Mouse (Mus musculus) cerebellum, adult 2 months (tissue): ENCODE data around the gene Shank3. TPM values are rescaled to one million over a fixed set of nuclear protein-coding genes. Genes with fewer than 3 reads are reported as not detected.

Experiments used
- DNase-seq, 2 experiments: peaks; one replicate each; pipeline ENCODE4 v3.0.0; 2021
- H3K27ac ChIP-seq: fragments of 200-500 bp; 2 replicates; pipeline ENCODE4 v1.5.1; 2012; ENCODE audit warnings: low read length, control low read depth, inconsistent platforms; ENCODE audit not compliant: insufficient read depth
- H3K27me3 ChIP-seq: fragments of 200-500 bp; 2 replicates; pipeline ENCODE4 v1.6.1; 2012; ENCODE audit warnings: inconsistent platforms, mild to moderate bottlenecking, low read length, moderate library complexity; ENCODE audit not compliant: control insufficient read depth, insufficient read depth
- H3K4me1 ChIP-seq: fragments of 200-500 bp; 2 replicates; pipeline ENCODE4 v1.6.1; 2011; ENCODE audit warnings: low read length; ENCODE audit not compliant: control insufficient read depth, insufficient read depth
- H3K4me3 ChIP-seq: fragments of 200-500 bp; replicated peaks from 2 replicates; pipeline ENCODE3; 2011; ENCODE audit warnings: mild to moderate bottlenecking, low read depth, low read length, control low read depth; ENCODE audit not compliant: insufficient read depth
- CTCF ChIP-seq: fragments of 200-500 bp; IDR thresholded peaks from 2 replicates; pipeline ENCODE4 v1.5.1; 2011; ENCODE audit warnings: low read depth, mild to moderate bottlenecking, control low read depth, low read length, moderate library complexity, borderline replicate concordance; ENCODE audit not compliant: insufficient read depth
- POLR2A ChIP-seq: fragments of 200-500 bp; IDR thresholded peaks from 2 replicates; pipeline ENCODE4 v1.6.1; 2011; ENCODE audit warnings: low read length, control low read depth, borderline replicate concordance; ENCODE audit not compliant: insufficient read depth
- WGBS: fragments of 180-500 bp; shearing (Covaris S2); methylation state at CpG from one replicate; pipeline ENCODE4 v1.1.7; 2018; 5-methylcytosine and 5-hydroxymethylcytosine counted together
- polyA plus RNA-seq: library from polyadenylated mRNA; depleted of rRNA; stranded (reverse); fragments of >200 nt; gene quantifications from 2 replicates; pipeline ENCODE4 v1.2.3, GENCODE M21; 2012

Gene Shank3
- polyA plus RNA-seq, 1 experiment, result 84.7 TPM

DNA sequence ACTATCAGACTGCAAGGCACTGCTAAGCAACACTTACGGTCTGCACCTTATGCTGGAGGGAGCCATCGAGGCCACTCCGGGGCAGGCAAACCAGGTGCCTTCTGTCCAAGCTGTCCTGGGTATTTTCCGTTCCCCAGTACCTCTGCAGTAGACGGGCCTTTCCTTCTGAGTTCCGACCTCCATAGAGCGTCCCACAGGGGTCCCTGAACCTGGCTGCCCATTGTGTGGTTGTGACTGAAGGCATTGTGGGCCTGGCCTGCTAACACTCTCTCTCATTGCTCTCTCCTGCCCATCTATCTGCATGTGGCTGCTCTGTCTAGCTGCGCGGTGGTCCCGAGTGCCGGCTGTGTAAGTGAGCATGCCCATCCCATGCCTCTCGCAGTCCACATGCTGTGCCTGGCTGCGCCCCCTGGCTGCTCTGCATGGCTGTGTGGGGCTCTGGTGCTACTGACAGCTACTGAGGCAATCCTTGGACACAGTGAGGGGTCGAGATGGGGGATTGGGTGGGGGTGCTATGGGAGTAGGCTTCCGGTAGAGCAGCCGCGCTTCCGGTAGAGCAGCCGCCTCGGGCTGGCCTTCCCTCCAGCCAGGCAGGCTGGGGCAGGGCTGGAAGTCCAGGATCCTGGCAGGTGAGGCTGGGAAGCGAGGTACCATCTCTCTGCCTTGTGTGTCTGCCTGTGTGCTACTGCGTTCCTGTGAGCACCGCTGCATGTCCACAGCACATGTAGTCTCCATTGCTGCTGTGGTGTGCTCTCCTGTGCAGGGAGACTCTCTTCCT lies 57.2 kb downstream of the Shank3 start:
- peak in 1 of 2 experiments; percentile 56 for DNase-seq
- Histone ChIP-seq H3K4me1 (peaks cover 56% of the 10 kb centered on the region), H3K4me3 (no peak overlapping the region), H3K27ac (no peak overlapping the region), H3K27me3 (no peaks in the 10 kb centered on the region)
- 23% methylated on average over 23 of the region's 23 CpGs for WGBS
- TF ChIP-seq POLR2A, result no peak
- no peak; the same call in 1 of the 2 replicates for TF ChIP-seq CTCF

DNA sequence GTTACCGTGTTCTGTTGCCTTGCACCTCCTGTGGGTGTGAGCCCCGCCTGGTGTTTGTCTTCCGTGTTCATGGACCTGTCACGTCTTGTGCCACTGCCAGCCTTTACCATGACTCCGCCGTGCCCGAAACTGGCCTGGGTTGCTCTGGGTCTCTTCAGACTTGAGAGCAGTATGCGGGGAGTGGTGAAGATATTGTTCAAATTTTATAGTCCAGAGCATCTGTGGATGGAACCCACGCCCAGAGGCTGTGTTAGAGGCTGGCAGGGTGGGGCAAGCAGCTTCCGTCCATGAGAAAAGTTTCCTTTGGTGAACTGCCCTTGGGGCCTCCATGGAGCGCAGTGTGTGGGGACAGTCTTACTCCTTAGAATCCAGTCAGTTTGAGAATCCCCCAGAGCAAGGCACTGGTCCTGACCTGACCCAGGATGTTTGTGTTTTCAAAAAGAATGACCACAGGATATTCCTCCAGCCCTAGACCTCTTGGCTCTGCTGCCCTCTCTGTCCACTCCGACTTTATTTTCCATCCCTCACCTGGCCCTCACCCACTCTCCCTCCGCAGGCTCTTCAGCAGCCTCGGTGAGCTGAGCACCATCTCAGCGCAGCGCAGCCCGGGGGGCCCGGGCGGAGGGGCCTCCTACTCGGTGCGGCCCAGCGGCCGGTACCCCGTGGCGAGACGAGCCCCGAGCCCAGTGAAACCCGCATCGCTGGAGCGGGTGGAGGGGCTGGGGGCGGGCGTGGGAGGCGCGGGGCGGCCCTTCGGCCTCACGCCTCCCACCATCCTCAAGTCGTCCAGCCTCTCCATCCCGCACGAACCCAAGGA lies 58.0 kb downstream of the Shank3 start:
- no peak for TF ChIP-seq POLR2A
- no peak for TF ChIP-seq CTCF
- Histone ChIP-seq H3K27ac (no peak overlapping the region), H3K27me3 (no peaks in the 10 kb centered on the region), H3K4me3 (no peak overlapping the region), H3K4me1 (peaks cover 48% of the 10 kb centered on the region)
- 30% methylated on average over 40 of the region's 40 CpGs for WGBS
- peak in 1 of 2 experiments; percentile 57 for DNase-seq

- no peak overlapping the region for H3K27ac ChIP-seq
- H3K4me1 ChIP-seq, result peaks cover 42% of the 10 kb centered on the region
- no peaks in the 10 kb centered on the region for H3K27me3 ChIP-seq
- peak in 1 of 2 experiments; percentile 51 for DNase-seq
- H3K4me3 ChIP-seq, result no peak overlapping the region
- TF ChIP-seq CTCF (no peak), POLR2A (no peak)
- 47% methylated on average over 34 of the region's 34 CpGs for WGBS
These were observed 58.6 kb downstream of the Shank3 start for GRCm38 (mm10) chr15:89557996-89558390.

DNA sequence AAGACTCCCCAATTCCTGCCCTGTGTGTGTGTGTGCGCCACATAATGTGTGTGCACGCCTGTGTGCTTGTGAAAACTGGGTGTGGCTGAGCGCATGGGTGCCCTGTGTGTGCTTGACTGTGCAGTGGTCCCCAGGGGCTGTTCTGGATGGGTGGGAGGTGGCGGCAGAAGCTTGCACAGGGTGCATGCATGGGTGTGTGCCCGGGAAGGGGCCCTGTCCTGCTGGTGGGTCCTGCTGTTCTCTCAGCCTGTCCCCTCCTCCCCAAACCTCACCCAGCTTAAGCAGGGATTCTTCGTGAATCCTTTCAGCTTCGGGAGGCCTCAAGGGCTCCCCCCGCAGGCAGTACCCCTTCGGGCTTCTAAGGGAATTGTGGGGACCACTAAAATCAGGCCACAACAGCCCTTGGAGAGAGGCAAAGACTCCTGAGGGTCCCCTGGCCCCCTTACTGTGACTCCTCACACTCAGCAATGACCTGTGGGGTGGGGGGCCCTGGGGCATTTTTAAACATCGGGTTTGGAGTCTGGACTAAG lies 59.8 kb downstream of the Shank3 start:
- no peak overlapping the region for H3K27ac ChIP-seq
- H3K4me1 ChIP-seq, result peaks cover 32% of the 10 kb centered on the region
- TF ChIP-seq POLR2A (no peak), CTCF (no peak)
- H3K4me3 ChIP-seq, result no peak overlapping the region
- WGBS, result 53% methylated on average over 10 of the region's 10 CpGs
- peak in 1 of 2 experiments; percentile 32 for DNase-seq
- H3K27me3 ChIP-seq, result no peaks in the 10 kb centered on the region

DNA sequence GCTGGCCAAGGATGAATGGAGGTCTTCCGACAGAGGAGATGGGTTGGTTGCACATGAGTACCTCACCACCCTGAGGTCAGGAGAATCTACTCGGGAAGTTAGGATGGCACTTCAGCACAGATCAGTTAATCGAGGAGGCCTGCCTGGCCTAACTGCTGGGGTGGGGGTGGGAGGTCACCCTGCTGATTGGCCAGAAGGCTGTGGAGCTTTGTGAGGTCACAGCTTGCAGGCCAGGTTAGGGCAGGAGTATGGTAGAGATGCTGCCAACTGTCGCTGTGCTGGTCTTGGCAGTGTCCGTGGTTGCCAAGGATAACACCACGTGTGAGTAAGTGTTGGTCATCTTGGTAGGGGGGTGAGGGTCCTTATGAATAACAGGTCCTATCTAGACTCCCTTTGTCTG lies 68.7 kb downstream of the Shank3 start, which contains the start of gene Acr:
Gene Acr (plus strand): TSS at position 213 of the 400 bp plus-strand sequence.
- Histone ChIP-seq H3K27me3 (no peaks in the 10 kb centered on the region), H3K4me1 (0 out of 2 replicates have a peak, but pooled peaks cover 3% of the 10 kb centered on the region), H3K27ac (no peak within 1 kb of the TSS), H3K4me3 (no peak within 1 kb of the TSS)
- DNase-seq, result no peak
- TF ChIP-seq CTCF (no peak), POLR2A (no peak)
- 52% methylated on average over 6 of the region's 6 CpGs for WGBS

- Histone ChIP-seq H3K27ac (no peak overlapping the region), H3K4me3 (no peak overlapping the region), H3K27me3 (no peaks in the 10 kb centered on the region), H3K4me1 (0 out of 2 replicates have a peak, but pooled peaks cover 3% of the 10 kb centered on the region)
- TF ChIP-seq POLR2A, result no peak
- TF ChIP-seq CTCF, result no peak
- 76% methylated on average over 8 of the region's 8 CpGs for WGBS
- DNase-seq, result no peak
These were observed 72.7 kb downstream of the Shank3 start for GRCm38 (mm10) chr15:89572147-89572546.

- no peak for TF ChIP-seq CTCF
- TF ChIP-seq POLR2A, result no peak
- Histone ChIP-seq H3K4me1 (no peaks in the 10 kb centered on the region), H3K27me3 (no peaks in the 10 kb centered on the region), H3K4me3 (no peak overlapping the region), H3K27ac (no peak overlapping the region)
- 87% methylated on average over 7 of the region's 7 CpGs for WGBS
- DNase-seq, result no peak
These were observed 83.1 kb downstream of the Shank3 start for GRCm38 (mm10) chr15:89582494-89582893.
